Mouse (Mus musculus) forebrain, embryonic 10.5 days (tissue): ENCODE results near the gene Wbp1. TPM values are rescaled to one million over a fixed set of nuclear protein-coding genes. Genes with fewer than 3 reads are reported as not detected.

Experiments used
- DNase-seq: peaks from one replicate; pipeline ENCODE4 v3.0.0-alpha.2; 2017; ENCODE audit warnings: low spot score; ENCODE audit errors: extremely low spot score
- H3K27ac ChIP-seq: fragments of 300-500 bp; sonication (generic); 2 replicates; pipeline ENCODE4 v1.5.1; 2016; ENCODE audit warnings: mild to moderate bottlenecking
- H3K27me3 ChIP-seq: fragments of 300-500 bp; sonication (generic); 2 replicates; pipeline ENCODE4 v1.6.1; 2016; ENCODE audit warnings: mild to moderate bottlenecking; ENCODE audit not compliant: poor library complexity, severe bottlenecking
- H3K36me3 ChIP-seq: fragments of 300-500 bp; sonication (generic); replicated peaks from 2 replicates; pipeline ENCODE4 v1.6.1; 2016; ENCODE audit warnings: mild to moderate bottlenecking, moderate library complexity
- H3K4me1 ChIP-seq: fragments of 300-500 bp; sonication (generic); 2 replicates; pipeline ENCODE4 v1.6.1; 2016
- H3K4me3 ChIP-seq: fragments of 300-500 bp; sonication (generic); 2 replicates; pipeline ENCODE4 v1.5.1; 2016; ENCODE audit warnings: mild to moderate bottlenecking, moderate library complexity
- H3K9me3 ChIP-seq: fragments of 300-500 bp; sonication (generic); 2 replicates; pipeline ENCODE4 v1.6.1; 2016; ENCODE audit warnings: mild to moderate bottlenecking, moderate library complexity
- WGBS: fragments of 180-500 bp; shearing (Covaris S2); methylation state at CpG from one replicate; pipeline ENCODE4 v1.1.7; 2016; 5-methylcytosine and 5-hydroxymethylcytosine counted together
- polyA plus RNA-seq: library from polyadenylated mRNA; unstranded; fragments of >200 nt; fragmentation: Nextera tagmentation; extraction: Ambion mirVana; gene quantifications from 2 replicates; pipeline ENCODE4 v1.2.1, GENCODE M21; 2016

The Wbp1 gene
- polyA plus RNA-seq, 1 experiment from 2014 or later = 137 TPM

- Histone ChIP-seq H3K27ac (peak overlapping the region; percentile 83), H3K27me3 (peaks cover 20% of the 10 kb centered on the region), H3K4me1 (peaks cover 44% of the 10 kb centered on the region), H3K36me3 (peaks cover 37% of the 10 kb centered on the region), H3K4me3 (peak overlapping the region; percentile 68), H3K9me3 (no peaks in the 10 kb centered on the region)
- no peak for DNase-seq
- 9% methylated on average over 23 of the region's 23 CpGs for WGBS
Observed at GRCm38 (mm10) chr6:83155552-83156238, 34.3 kb upstream of the Wbp1 start.

GRCm38 (mm10) chr6:83153485-83153884 lies 32.1 kb upstream of the Wbp1 start:
- Histone ChIP-seq H3K36me3 (peaks cover 59% of the 10 kb centered on the region), H3K27ac (no peak overlapping the region), H3K4me1 (peaks cover 47% of the 10 kb centered on the region), H3K4me3 (no peak overlapping the region), H3K9me3 (no peaks in the 10 kb centered on the region), H3K27me3 (peaks cover 9% of the 10 kb centered on the region; the same call in 1 of the 2 replicates)
- no peak for DNase-seq
- 79% methylated on average over 5 of the region's 5 CpGs for WGBS

DNA sequence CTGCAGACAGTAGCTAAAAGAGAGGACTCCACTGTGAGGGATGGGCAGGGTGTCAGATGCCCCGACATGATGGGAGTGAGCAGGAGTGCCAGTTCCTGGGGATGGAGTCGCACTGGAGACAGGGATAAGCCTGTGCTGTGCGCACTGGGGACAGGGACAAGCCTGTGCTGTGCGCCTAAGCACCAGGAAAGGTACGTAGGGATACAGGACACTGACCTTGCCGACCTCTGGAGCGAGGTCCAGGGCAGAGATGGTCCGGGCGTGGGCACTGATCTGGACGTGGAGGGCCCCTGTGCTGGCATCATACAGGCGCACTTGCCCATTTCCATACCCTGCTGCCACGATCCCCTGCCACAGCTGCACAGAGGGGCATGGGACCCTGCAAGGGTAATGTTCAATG lies 31.7 kb upstream of the Wbp1 start:
- no peak for DNase-seq
- WGBS = 88% methylated on average over 12 of the region's 12 CpGs
- peaks cover 47% of the 10 kb centered on the region for H3K4me1 ChIP-seq
- H3K9me3 ChIP-seq = no peaks in the 10 kb centered on the region
- no peak overlapping the region for H3K27ac ChIP-seq
- H3K27me3 ChIP-seq = peaks cover 9% of the 10 kb centered on the region; the same call in 1 of the 2 replicates
- peaks cover 63% of the 10 kb centered on the region for H3K36me3 ChIP-seq
- no peak overlapping the region for H3K4me3 ChIP-seq

- H3K4me1 ChIP-seq = peaks cover 54% of the 10 kb centered on the region
- peaks cover 9% of the 10 kb centered on the region; the same call in 1 of the 2 replicates for H3K27me3 ChIP-seq
- no peaks in the 10 kb centered on the region for H3K9me3 ChIP-seq
- no peak overlapping the region for H3K4me3 ChIP-seq
- 31% methylated on average over 8 of the region's 8 CpGs for WGBS
- DNase-seq = no peak
- H3K36me3 ChIP-seq = peaks cover 77% of the 10 kb centered on the region
- H3K27ac ChIP-seq = no peak overlapping the region
Observed at GRCm38 (mm10) chr6:83151721-83152120, 30.4 kb upstream of the Wbp1 start.

DNA sequence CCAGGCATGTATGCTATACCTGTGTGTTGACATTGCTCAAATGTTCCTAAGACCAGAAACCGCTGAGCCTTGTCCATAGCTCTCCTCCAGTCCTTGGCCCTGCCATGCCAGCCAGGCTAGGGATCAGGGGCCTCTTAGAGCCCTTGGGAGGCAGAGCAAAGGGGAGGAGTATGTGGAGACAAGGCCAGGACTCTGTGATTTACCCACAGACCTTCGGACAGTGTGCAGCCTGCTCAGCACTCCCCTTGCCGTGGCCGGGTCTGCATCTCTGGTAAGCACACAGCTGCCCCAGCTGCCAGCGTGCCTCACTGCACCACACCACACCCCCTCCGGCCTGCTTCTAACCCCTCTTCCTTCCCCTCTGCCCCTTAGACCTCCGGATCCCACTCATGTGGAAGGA lies 25.9 kb upstream of the Wbp1 start:
- no peak for DNase-seq
- Histone ChIP-seq H3K4me3 (no peak overlapping the region), H3K4me1 (peaks cover 51% of the 10 kb centered on the region), H3K36me3 (peaks cover 64% of the 10 kb centered on the region), H3K27me3 (peaks cover 9% of the 10 kb centered on the region), H3K27ac (0 out of 2 replicates have a peak overlapping the region, but pooled peaks have one; percentile 11), H3K9me3 (no peaks in the 10 kb centered on the region)
- WGBS = 66% methylated on average over 7 of the region's 7 CpGs

GRCm38 (mm10) chr6:83145805-83146204 lies 24.4 kb upstream of the Wbp1 start:
- H3K9me3 ChIP-seq = no peaks in the 10 kb centered on the region
- peaks cover 50% of the 10 kb centered on the region for H3K36me3 ChIP-seq
- H3K27me3 ChIP-seq = peaks cover 24% of the 10 kb centered on the region
- no peak overlapping the region for H3K4me3 ChIP-seq
- WGBS = 74% methylated on average over 9 of the region's 9 CpGs
- H3K27ac ChIP-seq = peak overlapping the region; percentile 44; the same call in 1 of the 2 replicates
- H3K4me1 ChIP-seq = peaks cover 51% of the 10 kb centered on the region
- no peak for DNase-seq

GRCm38 (mm10) chr6:83145209-83145608 lies 23.9 kb upstream of the Wbp1 start:
- 86% methylated on average over 2 of the region's 2 CpGs for WGBS
- no peak overlapping the region for H3K4me3 ChIP-seq
- no peak overlapping the region for H3K27ac ChIP-seq
- peaks cover 26% of the 10 kb centered on the region for H3K27me3 ChIP-seq
- peaks cover 44% of the 10 kb centered on the region for H3K36me3 ChIP-seq
- DNase-seq = no peak
- H3K9me3 ChIP-seq = no peaks in the 10 kb centered on the region
- H3K4me1 ChIP-seq = peaks cover 50% of the 10 kb centered on the region

DNA sequence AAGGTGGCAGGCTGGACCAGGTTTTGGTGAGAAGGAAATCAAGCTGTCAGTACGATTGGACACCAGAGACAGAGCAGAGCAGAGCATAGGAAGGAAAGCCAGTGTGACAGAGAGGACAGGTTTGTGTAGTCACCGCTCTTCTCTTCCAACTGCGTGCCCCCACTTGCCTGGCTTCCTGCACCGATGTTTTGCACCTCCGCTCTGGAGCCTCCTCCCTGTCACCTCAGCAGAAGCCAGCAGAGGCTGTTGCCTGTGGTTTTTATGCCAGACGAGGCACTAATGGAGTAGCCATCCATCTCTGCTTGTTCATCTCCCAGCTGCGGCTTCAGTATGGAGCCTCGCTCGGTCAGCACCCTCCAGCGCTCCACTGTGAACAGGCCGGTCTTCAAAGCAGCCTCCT lies 21.5 kb upstream of the Wbp1 start:
- peak overlapping the region; percentile 80 for H3K27ac ChIP-seq
- no peaks in the 10 kb centered on the region for H3K9me3 ChIP-seq
- 0 out of 2 replicates have a peak overlapping the region, but pooled peaks have one; percentile 51 for H3K4me3 ChIP-seq
- H3K4me1 ChIP-seq = peaks cover 73% of the 10 kb centered on the region
- H3K36me3 ChIP-seq = peaks cover 29% of the 10 kb centered on the region
- no peak for DNase-seq
- H3K27me3 ChIP-seq = peaks cover 26% of the 10 kb centered on the region
- WGBS = 52% methylated on average over 11 of the region's 11 CpGs

DNA sequence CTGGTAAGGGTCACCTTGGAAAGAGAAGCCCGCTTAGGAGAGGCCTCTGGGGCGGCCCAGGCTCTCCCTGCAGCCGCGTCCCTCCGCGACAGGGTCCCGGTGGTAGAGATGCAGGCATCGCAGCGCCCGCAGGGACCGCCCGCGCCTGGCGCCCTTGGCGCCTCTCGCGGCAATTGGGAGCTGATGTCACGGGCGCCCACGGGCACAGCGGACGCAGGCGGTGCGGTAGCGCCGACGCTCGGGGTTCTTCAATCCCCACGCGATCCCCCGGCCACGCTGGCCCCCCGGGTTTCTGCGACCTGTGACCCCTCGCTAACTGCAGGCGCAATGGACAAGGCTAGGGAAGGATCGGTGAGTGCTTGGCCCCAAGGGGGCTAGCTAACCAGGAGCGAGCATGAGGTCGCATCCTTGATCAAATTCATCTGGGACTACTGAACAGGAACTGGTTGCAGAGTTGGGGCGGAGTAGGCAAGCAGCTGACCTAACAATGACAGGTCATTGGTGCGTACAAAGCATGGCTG lies 20.9 kb upstream of the Wbp1 start:
- H3K27ac ChIP-seq = peak overlapping the region; percentile 80
- peak overlapping the region; percentile 51 for H3K4me3 ChIP-seq
- DNase-seq = no peak
- H3K27me3 ChIP-seq = peaks cover 26% of the 10 kb centered on the region
- peaks cover 77% of the 10 kb centered on the region for H3K4me1 ChIP-seq
- H3K36me3 ChIP-seq = peaks cover 23% of the 10 kb centered on the region
- WGBS = 1% methylated on average over 41 of the region's 41 CpGs
- no peaks in the 10 kb centered on the region for H3K9me3 ChIP-seq

- Histone ChIP-seq H3K4me3 (peak overlapping the region; percentile 51), H3K27ac (peak overlapping the region; percentile 80)
Observed at GRCm38 (mm10) chr6:83141636-83142035, 20.3 kb upstream of the Wbp1 start.

DNA sequence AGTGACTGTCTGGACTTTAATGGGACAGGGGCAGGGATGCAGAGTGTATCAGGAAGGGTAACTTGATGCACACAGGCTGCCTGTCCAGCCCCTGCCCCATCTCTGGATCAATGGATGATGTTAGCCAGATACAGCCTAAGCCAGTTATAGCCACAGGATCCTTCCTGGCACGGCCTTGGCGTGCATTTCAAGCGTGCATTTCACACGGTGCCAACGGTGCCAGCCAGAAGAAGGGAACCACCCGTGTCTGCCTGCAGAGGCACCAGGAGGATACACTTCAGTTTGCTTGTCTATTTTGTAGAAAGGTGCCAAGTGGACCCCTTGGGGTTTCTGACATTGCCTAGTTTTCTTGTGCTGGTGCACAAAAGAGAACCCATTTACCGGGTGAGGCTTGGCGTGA lies 18.7 kb upstream of the Wbp1 start:
- Histone ChIP-seq H3K27ac (0 out of 2 replicates have a peak overlapping the region, but pooled peaks have one; percentile 11), H3K27me3 (peaks cover 42% of the 10 kb centered on the region), H3K4me3 (0 out of 2 replicates have a peak overlapping the region, but pooled peaks have one; percentile 3), H3K9me3 (no peaks in the 10 kb centered on the region), H3K36me3 (peaks cover 9% of the 10 kb centered on the region), H3K4me1 (peaks cover 84% of the 10 kb centered on the region)
- 90% methylated on average over 8 of the region's 8 CpGs for WGBS
- no peak for DNase-seq

More at GRCm38 (mm10) chr6:83141636-83142035, 20.3 kb upstream of the Wbp1 start:
- no peaks in the 10 kb centered on the region for H3K9me3 ChIP-seq
- H3K27me3 ChIP-seq = peaks cover 26% of the 10 kb centered on the region
- peaks cover 77% of the 10 kb centered on the region for H3K4me1 ChIP-seq
- 22% methylated on average over 4 of the region's 4 CpGs for WGBS
- peaks cover 17% of the 10 kb centered on the region for H3K36me3 ChIP-seq
- no peak for DNase-seq

DNA sequence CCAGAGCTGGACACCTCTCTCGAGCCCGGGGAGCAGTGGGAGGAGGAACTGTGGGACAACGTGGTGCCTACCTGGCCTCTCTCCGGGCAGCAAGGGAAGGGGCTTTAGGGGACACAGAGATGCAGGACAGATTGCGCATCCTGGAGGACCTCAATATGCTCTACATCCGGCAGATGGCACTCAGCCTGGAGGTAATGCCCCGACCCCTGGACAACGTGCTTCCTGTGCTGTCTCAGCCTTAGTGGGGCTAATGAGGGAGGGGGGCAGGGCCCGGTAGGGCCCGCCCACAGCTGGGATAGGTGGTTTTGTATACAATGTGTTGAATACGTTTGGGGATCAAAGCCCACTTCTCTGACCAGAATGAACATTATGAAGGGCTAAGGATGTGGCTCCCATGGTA lies 16.7 kb upstream of the Wbp1 start:
- H3K27me3 ChIP-seq = peaks cover 55% of the 10 kb centered on the region
- DNase-seq = peak; percentile 71
- peak overlapping the region; percentile 64 for H3K4me3 ChIP-seq
- H3K4me1 ChIP-seq = peaks cover 88% of the 10 kb centered on the region
- WGBS = under 1% methylated on average over 11 of the region's 11 CpGs
- H3K9me3 ChIP-seq = no peaks in the 10 kb centered on the region
- peak overlapping the region; percentile 97 for H3K27ac ChIP-seq
- peaks cover 9% of the 10 kb centered on the region for H3K36me3 ChIP-seq

GRCm38 (mm10) chr6:83137576-83137950 lies 16.2 kb upstream of the Wbp1 start:
- Histone ChIP-seq H3K36me3 (peaks cover 9% of the 10 kb centered on the region), H3K4me3 (peak overlapping the region; percentile 64), H3K4me1 (peaks cover 83% of the 10 kb centered on the region), H3K27me3 (peaks cover 50% of the 10 kb centered on the region), H3K27ac (peak overlapping the region; percentile 97), H3K9me3 (no peaks in the 10 kb centered on the region)
- under 1% methylated on average over 12 of the region's 12 CpGs for WGBS
- peak; percentile 94 for DNase-seq
